Mouse (Mus musculus) bone marrow macrophage, adult 2 months (primary cell): ENCODE results near the gene Tarbp2. TPM values are rescaled to one million over a fixed set of nuclear protein-coding genes. Genes with fewer than 3 reads are reported as not detected.

Source experiments
- H3K27ac ChIP-seq: 2 replicates; pipeline ENCODE4 v1.5.1; 2012; ENCODE audit warnings: low read depth, low read length; ENCODE audit not compliant: insufficient read depth
- H3K4me1 ChIP-seq: 2 replicates; pipeline ENCODE4 v1.6.1; 2012; ENCODE audit warnings: low read length; ENCODE audit not compliant: control insufficient read depth, insufficient read depth
- H3K4me3 ChIP-seq: 2 replicates; pipeline ENCODE4 v1.5.1; 2012; ENCODE audit warnings: mild to moderate bottlenecking, low read length, moderate library complexity; ENCODE audit not compliant: insufficient read depth
- CTCF ChIP-seq: IDR thresholded peaks from 2 replicates; pipeline ENCODE4 v1.5.1; 2012; ENCODE audit warnings: low read depth, mild to moderate bottlenecking, low read length, moderate library complexity
- POLR2A ChIP-seq: IDR thresholded peaks from 2 replicates; pipeline ENCODE4 v1.6.1; 2012; ENCODE audit warnings: mild to moderate bottlenecking, low read depth, low read length, borderline replicate concordance
- polyA plus RNA-seq: library from polyadenylated mRNA; stranded (reverse); fragments of >200 nt; gene quantifications from 2 replicates; pipeline ENCODE4 v1.2.4, GENCODE M21; 2012; ENCODE audit not compliant: missing spikeins, insufficient read depth, insufficient read length

The Tarbp2 gene
- polyA plus RNA-seq, 1 experiment: 24.9 TPM

- Histone ChIP-seq H3K4me3 (no peak overlapping the region), H3K4me1 (peaks cover 2% of the 10 kb centered on the region; the same call in 1 of the 2 replicates), H3K27ac (no peak overlapping the region)
- TF ChIP-seq POLR2A: no peak
- no peak for TF ChIP-seq CTCF
These were observed 15.9 kb downstream of the Tarbp2 start for GRCm38 (mm10) chr15:102533926-102534325.

GRCm38 (mm10) chr15:102544801-102545200 lies 26.8 kb downstream of the Tarbp2 start:
- Histone ChIP-seq H3K4me1 (no peaks in the 10 kb centered on the region), H3K27ac (no peak overlapping the region), H3K4me3 (no peak overlapping the region)
- no peak for TF ChIP-seq CTCF
- TF ChIP-seq POLR2A: no peak

GRCm38 (mm10) chr15:102546246-102546645 lies 28.3 kb downstream of the Tarbp2 start:
- no peak overlapping the region for H3K27ac ChIP-seq
- TF ChIP-seq CTCF (no peak), POLR2A (no peak)
- no peaks in the 10 kb centered on the region for H3K4me1 ChIP-seq
- no peak overlapping the region for H3K4me3 ChIP-seq

GRCm38 (mm10) chr15:102546677-102547427 lies 28.9 kb downstream of the Tarbp2 start:
- no peak overlapping the region for H3K27ac ChIP-seq
- TF ChIP-seq POLR2A (no peak), CTCF (no peak)
- H3K4me3 ChIP-seq: no peak overlapping the region
- H3K4me1 ChIP-seq: no peaks in the 10 kb centered on the region

GRCm38 (mm10) chr15:102547478-102547877 lies 29.5 kb downstream of the Tarbp2 start:
- H3K4me3 ChIP-seq: no peak overlapping the region
- H3K4me1 ChIP-seq: no peaks in the 10 kb centered on the region
- H3K27ac ChIP-seq: no peak overlapping the region
- TF ChIP-seq CTCF (no peak), POLR2A (no peak)

GRCm38 (mm10) chr15:102552599-102552998 lies 34.6 kb downstream of the Tarbp2 start:
- Histone ChIP-seq H3K4me1 (no peaks in the 10 kb centered on the region), H3K4me3 (no peak overlapping the region), H3K27ac (no peak overlapping the region)
- TF ChIP-seq POLR2A (no peak), CTCF (no peak)

- H3K4me1 ChIP-seq: no peaks in the 10 kb centered on the region
- TF ChIP-seq POLR2A (no peak), CTCF (no peak)
These were observed 37.6 kb downstream of the Tarbp2 start for GRCm38 (mm10) chr15:102555581-102555980.

GRCm38 (mm10) chr15:102557580-102557979 lies 39.6 kb downstream of the Tarbp2 start:
- TF ChIP-seq POLR2A (no peak), CTCF (no peak)
- Histone ChIP-seq H3K4me3 (no peak overlapping the region), H3K4me1 (no peaks in the 10 kb centered on the region), H3K27ac (no peak overlapping the region)

More at GRCm38 (mm10) chr15:102555581-102555980, 37.6 kb downstream of the Tarbp2 start:
- H3K27ac ChIP-seq: no peak overlapping the region
- H3K4me3 ChIP-seq: no peak overlapping the region

GRCm38 (mm10) chr15:102562491-102562890 lies 44.5 kb downstream of the Tarbp2 start:
- H3K4me3 ChIP-seq: no peak overlapping the region
- H3K4me1 ChIP-seq: 0 out of 2 replicates have a peak, but pooled peaks cover 2% of the 10 kb centered on the region
- no peak overlapping the region for H3K27ac ChIP-seq
- TF ChIP-seq CTCF (no peak), POLR2A (no peak)

- H3K27ac ChIP-seq: no peak overlapping the region
- no peak overlapping the region for H3K4me3 ChIP-seq
- no peak for TF ChIP-seq POLR2A
- no peak for TF ChIP-seq CTCF
- 0 out of 2 replicates have a peak, but pooled peaks cover 2% of the 10 kb centered on the region for H3K4me1 ChIP-seq
These were observed 45.1 kb downstream of the Tarbp2 start for GRCm38 (mm10) chr15:102563061-102563460.

- Histone ChIP-seq H3K27ac (no peak overlapping the region), H3K4me1 (0 out of 2 replicates have a peak, but pooled peaks cover 2% of the 10 kb centered on the region), H3K4me3 (no peak overlapping the region)
- TF ChIP-seq CTCF: no peak
- TF ChIP-seq POLR2A: no peak
These were observed 45.7 kb downstream of the Tarbp2 start for GRCm38 (mm10) chr15:102563681-102564080.

GRCm38 (mm10) chr15:102567849-102568248 lies 49.9 kb downstream of the Tarbp2 start:
- TF ChIP-seq POLR2A (no peak), CTCF (no peak)
- Histone ChIP-seq H3K4me1 (0 out of 2 replicates have a peak, but pooled peaks cover 2% of the 10 kb centered on the region), H3K4me3 (no peak overlapping the region), H3K27ac (no peak overlapping the region)
